Mouse (Mus musculus) bone marrow, adult 2 months (tissue): ENCODE measurements around the gene Rpl35.

ENCODE experiments used
- CTCF ChIP-seq: fragments of 200-500 bp; IDR thresholded peaks from 2 replicates; pipeline ENCODE4 v1.5.1; 2011; ENCODE audit warnings: low read length, control low read depth; ENCODE audit not compliant: control insufficient read depth, insufficient read depth
- POLR2A ChIP-seq: fragments of 200-500 bp; IDR thresholded peaks from 2 replicates; pipeline ENCODE4 v1.6.1; 2011; ENCODE audit warnings: low read depth, mild to moderate bottlenecking, control low read depth, low read length, borderline replicate concordance; ENCODE audit not compliant: control insufficient read depth

DNA sequence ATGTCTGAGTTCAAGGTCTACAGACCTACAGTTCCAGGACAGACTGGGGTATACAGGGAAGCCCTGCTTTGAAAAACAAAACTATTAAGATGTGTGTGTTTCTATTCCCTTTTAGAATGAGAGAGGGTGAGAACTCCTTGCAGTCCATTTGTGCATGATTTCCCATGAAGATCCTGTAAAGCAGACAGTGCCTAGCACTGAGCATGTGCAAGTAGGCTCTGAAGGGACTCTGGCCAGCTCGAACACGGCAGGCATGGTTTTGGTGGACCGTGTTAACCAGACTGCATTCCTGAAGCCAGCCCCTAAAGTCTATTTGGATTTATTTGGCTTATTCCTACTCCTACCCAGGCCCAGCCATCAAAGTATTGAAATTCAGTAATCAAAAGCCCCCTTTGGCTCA, 6.5 kb upstream of the Rpl35 start:
- TF ChIP-seq POLR2A (no peak), CTCF (no peak)
